Mouse (Mus musculus) embryonic facial prominence, embryonic 13.5 days (tissue): ENCODE measurements around the gene Bola1. TPM values are rescaled to one million over a fixed set of nuclear protein-coding genes. Genes with fewer than 3 reads are reported as not detected.
A peak's percentile ranks its signal among the peaks of the same experiment; 100 is the strongest.
"Not testable (repeated sequence)": the region's sequence is repeated elsewhere in the genome, so short reads cannot be mapped to it uniquely, and the experiment has no call there.

Experiments used
- ATAC-seq: fragments of 200-750 bp; cut with Nextera tagmentation; 2 replicates; pipeline ENCODE4 v1.8.0; 2017; ENCODE audit warnings: low read depth; ENCODE audit not compliant: insufficient number of reproducible peaks, insufficient read depth, low FRiP score, low TSS enrichment
- H3K27ac ChIP-seq: fragments of 300-500 bp; sonication (generic); 2 replicates; pipeline ENCODE4 v1.5.1; 2015; ENCODE audit warnings: moderate library complexity, mild to moderate bottlenecking, inconsistent platforms
- H3K27me3 ChIP-seq: fragments of 300-500 bp; sonication (generic); 2 replicates; pipeline ENCODE4 v1.6.1; 2015; ENCODE audit warnings: mild to moderate bottlenecking, inconsistent platforms
- H3K36me3 ChIP-seq: fragments of 300-500 bp; sonication (generic); 2 replicates; pipeline ENCODE4 v1.6.1; 2015; ENCODE audit warnings: mild to moderate bottlenecking, inconsistent platforms
- H3K4me1 ChIP-seq: fragments of 300-500 bp; sonication (generic); 2 replicates; pipeline ENCODE4 v1.6.1; 2015; ENCODE audit warnings: inconsistent platforms
- H3K4me2 ChIP-seq: fragments of 300-500 bp; sonication (generic); 2 replicates; pipeline ENCODE4 v1.6.1; 2015; ENCODE audit warnings: moderate library complexity, mild to moderate bottlenecking, inconsistent platforms
- H3K4me3 ChIP-seq: fragments of 300-500 bp; sonication (generic); 2 replicates; pipeline ENCODE4 v1.5.1; 2015; ENCODE audit warnings: mild to moderate bottlenecking, inconsistent platforms
- H3K9ac ChIP-seq: fragments of 300-500 bp; sonication (generic); 2 replicates; pipeline ENCODE4 v1.6.1; 2015; ENCODE audit warnings: mild to moderate bottlenecking, inconsistent platforms
- H3K9me3 ChIP-seq: fragments of 300-500 bp; sonication (generic); 2 replicates; pipeline ENCODE4 v1.6.1; 2016; ENCODE audit warnings: inconsistent platforms
- WGBS: fragments of 180-500 bp; shearing (Covaris S2); methylation state at CpG from one replicate; pipeline ENCODE4 v1.1.7; 2015; ENCODE audit warnings: mixed read lengths; 5-methylcytosine and 5-hydroxymethylcytosine counted together
- polyA plus RNA-seq: library from polyadenylated mRNA; unstranded; fragments of >200 nt; fragmentation: Nextera tagmentation; extraction: Ambion mirVana; gene quantifications from 2 replicates; pipeline ENCODE4 v1.2.1, GENCODE M21; 2015

Gene Bola1
- polyA plus RNA-seq, 1 experiment from 2014 or later, result 55.0 TPM

DNA sequence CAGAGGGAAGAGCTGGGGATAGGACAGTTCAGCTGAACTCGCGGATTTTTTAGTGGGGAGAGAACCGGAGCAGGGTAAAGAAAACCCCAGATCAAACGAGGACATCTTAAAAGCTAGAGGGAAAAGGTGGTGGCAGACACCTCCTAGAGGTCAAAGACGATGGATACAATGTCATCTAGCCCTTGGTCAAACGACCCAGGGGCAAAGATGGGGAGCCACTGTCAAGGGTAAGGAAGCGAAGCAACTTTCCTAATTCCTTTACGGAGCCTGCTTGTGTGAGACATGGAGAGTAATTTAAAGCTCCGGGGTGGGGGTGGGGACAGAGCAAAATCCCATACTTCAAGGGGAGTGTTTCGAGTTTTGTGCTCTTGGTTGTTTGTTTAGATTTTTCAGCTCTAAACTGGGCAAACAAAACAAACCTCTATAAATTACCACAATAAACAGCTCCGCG lies 293 bp downstream of the Bola1 start:
- peak overlapping the region; percentile 99 for H3K27ac ChIP-seq
- WGBS, result 0% methylated on average over 12 of the region's 12 CpGs
- no peaks in the 10 kb centered on the region for H3K9me3 ChIP-seq
- H3K4me3 ChIP-seq, result peak overlapping the region; percentile 62
- peaks cover 31% of the 10 kb centered on the region for H3K4me1 ChIP-seq
- H3K4me2 ChIP-seq, result peak overlapping the region; percentile 86
- peak overlapping the region; percentile 91 for H3K9ac ChIP-seq
- no peaks in the 10 kb centered on the region for H3K27me3 ChIP-seq
- no peak for ATAC-seq
- H3K36me3 ChIP-seq, result no peaks in the 10 kb centered on the region

DNA sequence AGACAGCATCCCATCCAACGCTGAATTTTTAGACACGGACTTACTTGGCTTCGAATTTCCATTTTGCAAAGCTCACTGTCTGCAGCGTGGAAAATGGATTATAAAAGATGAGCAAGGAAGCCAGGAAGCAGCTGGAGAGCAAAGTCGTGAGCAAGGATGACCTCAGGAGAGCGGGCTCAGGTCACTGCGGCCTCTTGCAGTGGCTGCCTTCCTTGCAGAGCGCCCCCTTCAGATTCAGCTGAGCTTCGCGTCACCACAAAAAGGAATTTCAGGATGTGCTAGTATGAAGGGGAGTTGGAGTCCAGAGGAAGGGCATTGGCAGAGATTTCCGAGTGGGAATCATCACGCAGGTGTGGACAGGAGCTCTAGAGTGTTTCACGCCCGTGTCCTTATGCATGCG lies 10.3 kb downstream of the Bola1 start:
- 0 out of 2 replicates have a peak overlapping the region, but pooled peaks have one; percentile 27 for H3K9ac ChIP-seq
- WGBS, result 19% methylated on average over 15 of the region's 15 CpGs
- no peak overlapping the region for H3K4me3 ChIP-seq
- no peak overlapping the region for H3K27ac ChIP-seq
- H3K4me1 ChIP-seq, result no peaks in the 10 kb centered on the region
- no peaks in the 10 kb centered on the region for H3K9me3 ChIP-seq
- H3K4me2 ChIP-seq, result no peak overlapping the region
- H3K27me3 ChIP-seq, result no peaks in the 10 kb centered on the region
- H3K36me3 ChIP-seq, result no peaks in the 10 kb centered on the region
- ATAC-seq, result no peak

DNA sequence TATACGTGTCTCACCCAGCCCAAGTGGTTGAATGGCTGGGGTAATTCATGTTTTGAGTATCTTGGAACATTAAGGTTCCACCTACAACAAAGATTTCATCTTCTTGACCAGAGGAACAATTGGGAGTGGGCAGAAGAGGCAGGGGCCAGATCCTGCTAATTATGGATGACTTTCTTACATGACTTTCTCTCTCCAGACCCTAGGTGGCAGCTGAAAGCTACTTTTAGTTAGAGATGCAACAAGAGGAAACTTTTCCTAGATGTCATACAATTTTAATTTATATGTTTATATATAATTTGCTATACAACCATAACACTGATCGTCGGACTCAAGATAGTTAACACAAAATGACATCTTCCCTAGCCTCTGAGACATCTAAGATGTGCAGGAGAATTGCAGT lies 11.7 kb downstream of the Bola1 start:
- H3K4me1 ChIP-seq, result no peaks in the 10 kb centered on the region
- no peak overlapping the region for H3K4me2 ChIP-seq
- H3K27ac ChIP-seq, result no peak overlapping the region
- 83% methylated on average over 3 of the region's 3 CpGs for WGBS
- no peak overlapping the region for H3K4me3 ChIP-seq
- H3K9ac ChIP-seq, result no peak overlapping the region
- H3K36me3 ChIP-seq, result no peaks in the 10 kb centered on the region
- no peak for ATAC-seq
- H3K27me3 ChIP-seq, result no peaks in the 10 kb centered on the region
- no peaks in the 10 kb centered on the region for H3K9me3 ChIP-seq

DNA sequence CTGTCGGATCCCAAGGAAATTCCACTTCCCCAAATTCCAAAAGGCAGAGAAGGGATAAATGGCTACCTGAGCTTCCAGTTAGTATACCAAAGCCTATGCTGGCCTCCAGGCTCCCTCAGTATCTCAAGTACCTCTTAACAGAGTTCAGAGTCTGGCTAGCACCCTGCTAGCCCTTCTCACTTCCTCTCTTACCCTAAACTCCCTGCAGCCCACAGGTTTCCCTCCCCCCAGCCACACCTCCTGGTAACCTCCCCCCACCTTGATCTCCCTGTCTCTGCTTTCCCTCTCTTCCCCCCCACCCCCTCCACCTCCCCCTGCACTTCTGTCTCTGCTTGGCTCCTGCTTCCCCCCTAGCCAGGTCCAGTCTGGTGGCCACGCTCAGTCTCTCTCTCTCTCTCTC lies 19.8 kb downstream of the Bola1 start:
- no peak overlapping the region for H3K4me2 ChIP-seq
- H3K9me3 ChIP-seq, result no peaks in the 10 kb centered on the region
- H3K27ac ChIP-seq, result no peak overlapping the region
- H3K36me3 ChIP-seq, result peaks cover 6% of the 10 kb centered on the region; the same call in 1 of the 2 replicates
- no peak overlapping the region for H3K4me3 ChIP-seq
- WGBS, result 60% methylated on average over 2 of the region's 2 CpGs
- H3K9ac ChIP-seq, result no peak overlapping the region
- no peak for ATAC-seq
- H3K4me1 ChIP-seq, result peaks cover 16% of the 10 kb centered on the region
- H3K27me3 ChIP-seq, result no peaks in the 10 kb centered on the region

DNA sequence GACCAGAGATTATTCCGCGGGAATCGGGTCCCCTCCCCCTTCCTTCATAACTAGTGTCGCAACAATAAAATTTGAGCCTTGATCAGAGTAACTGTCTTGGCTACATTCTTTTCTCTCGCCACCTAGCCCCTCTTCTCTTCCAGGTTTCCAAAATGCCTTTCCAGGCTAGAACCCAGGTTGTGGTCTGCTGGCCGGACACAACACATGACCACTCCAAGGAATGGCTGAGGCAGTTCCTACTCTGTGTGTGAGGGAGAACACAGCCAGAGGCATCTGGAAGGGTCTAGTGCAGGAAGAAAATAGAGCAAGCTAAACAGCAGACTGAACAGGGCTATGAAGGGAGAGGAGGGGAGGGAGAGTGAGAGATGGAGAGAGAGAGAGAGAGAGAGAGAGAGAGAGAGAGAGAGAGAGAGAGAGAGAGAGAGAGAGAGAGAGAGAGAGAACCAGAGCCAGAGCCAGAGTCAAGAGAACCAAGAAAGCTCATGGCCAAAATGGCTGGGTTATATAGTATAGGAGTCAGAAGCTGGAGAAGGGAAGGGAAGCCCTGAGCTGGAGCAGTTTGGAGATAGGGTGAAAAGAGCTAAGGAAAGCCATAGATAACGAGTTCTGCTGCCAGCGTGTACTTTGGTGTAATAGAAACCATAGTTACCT lies 20.8 kb downstream of the Bola1 start:
- Histone ChIP-seq H3K4me2 (peak overlapping the region; percentile 96), H3K4me1 (peaks cover 16% of the 10 kb centered on the region)
- H3K9me3 ChIP-seq, H3K27me3 ChIP-seq, H3K4me3 ChIP-seq, H3K9ac ChIP-seq, H3K27ac ChIP-seq, ATAC-seq, H3K36me3 ChIP-seq: not testable (repeated sequence)
- 20% methylated on average over 8 of the region's 8 CpGs for WGBS

DNA sequence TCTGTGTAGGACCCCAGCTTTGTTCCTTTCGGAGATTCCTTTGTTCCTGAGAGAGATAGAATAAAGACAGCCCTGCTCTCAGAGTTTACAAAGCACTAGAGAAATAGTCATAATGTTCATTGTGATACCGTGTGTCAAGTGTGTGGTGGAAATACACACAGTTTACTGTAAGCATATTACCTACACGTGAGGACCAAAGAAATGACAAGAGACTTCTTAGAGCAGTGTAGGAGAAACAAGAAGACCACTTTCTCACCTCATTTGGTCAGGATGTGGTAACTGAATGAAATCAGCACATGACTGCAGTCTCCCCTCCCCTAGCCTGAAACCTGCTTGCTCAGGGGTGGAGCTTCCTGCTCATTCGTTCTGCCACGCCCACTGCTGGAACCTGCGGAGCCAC lies 21.3 kb downstream of the Bola1 start:
- ATAC-seq, result no peak
- Histone ChIP-seq H3K27me3 (no peaks in the 10 kb centered on the region), H3K27ac (0 out of 2 replicates have a peak overlapping the region, but pooled peaks have one; percentile 57), H3K4me2 (peak overlapping the region; percentile 96), H3K4me3 (peak overlapping the region; percentile 63), H3K36me3 (peaks cover 9% of the 10 kb centered on the region; the same call in 1 of the 2 replicates), H3K9me3 (no peaks in the 10 kb centered on the region), H3K9ac (peak overlapping the region; percentile 59; the same call in 1 of the 2 replicates), H3K4me1 (peaks cover 16% of the 10 kb centered on the region)
- 3% methylated on average over 6 of the region's 6 CpGs for WGBS

DNA sequence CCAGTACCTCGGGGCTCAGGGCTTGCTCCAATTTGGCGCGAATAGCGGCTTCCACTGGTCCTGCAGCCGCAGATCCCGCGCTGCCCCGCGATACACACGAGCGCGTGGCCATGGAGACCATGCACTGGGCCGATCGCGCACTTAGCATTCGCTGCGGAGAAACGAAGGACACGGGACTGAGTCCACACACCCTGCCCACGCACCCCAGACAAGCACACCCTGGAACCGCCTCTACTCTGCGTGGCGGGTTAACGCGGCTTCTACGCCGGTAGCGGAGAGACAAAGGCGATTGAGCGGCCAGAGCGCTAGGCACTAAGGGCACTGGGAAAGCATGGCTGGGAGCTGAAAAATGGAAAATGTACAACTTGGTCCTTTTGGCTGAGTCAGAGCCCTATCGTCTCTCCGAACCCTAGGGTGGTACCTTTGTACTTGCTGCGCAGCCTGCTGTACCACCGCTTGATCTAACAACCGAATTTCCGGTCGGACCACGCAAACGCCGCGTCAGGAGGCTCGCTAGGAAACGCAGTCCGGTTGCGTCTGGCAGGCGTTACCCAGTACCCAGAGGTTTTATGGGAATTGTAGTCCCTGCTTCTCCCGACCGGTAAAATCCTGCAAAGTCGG lies 22.3 kb downstream of the Bola1 start:
- H3K9ac ChIP-seq, result peak overlapping the region; percentile 88
- H3K4me2 ChIP-seq, result peak overlapping the region; percentile 96
- H3K36me3 ChIP-seq, result peaks cover 9% of the 10 kb centered on the region; the same call in 1 of the 2 replicates
- peaks cover 19% of the 10 kb centered on the region for H3K4me1 ChIP-seq
- WGBS, result under 1% methylated on average over 50 of the region's 50 CpGs
- H3K27ac ChIP-seq, result peak overlapping the region; percentile 96
- peak; percentile 89 for ATAC-seq
- H3K9me3 ChIP-seq, result no peaks in the 10 kb centered on the region
- H3K4me3 ChIP-seq, result peak overlapping the region; percentile 63
- no peaks in the 10 kb centered on the region for H3K27me3 ChIP-seq

DNA sequence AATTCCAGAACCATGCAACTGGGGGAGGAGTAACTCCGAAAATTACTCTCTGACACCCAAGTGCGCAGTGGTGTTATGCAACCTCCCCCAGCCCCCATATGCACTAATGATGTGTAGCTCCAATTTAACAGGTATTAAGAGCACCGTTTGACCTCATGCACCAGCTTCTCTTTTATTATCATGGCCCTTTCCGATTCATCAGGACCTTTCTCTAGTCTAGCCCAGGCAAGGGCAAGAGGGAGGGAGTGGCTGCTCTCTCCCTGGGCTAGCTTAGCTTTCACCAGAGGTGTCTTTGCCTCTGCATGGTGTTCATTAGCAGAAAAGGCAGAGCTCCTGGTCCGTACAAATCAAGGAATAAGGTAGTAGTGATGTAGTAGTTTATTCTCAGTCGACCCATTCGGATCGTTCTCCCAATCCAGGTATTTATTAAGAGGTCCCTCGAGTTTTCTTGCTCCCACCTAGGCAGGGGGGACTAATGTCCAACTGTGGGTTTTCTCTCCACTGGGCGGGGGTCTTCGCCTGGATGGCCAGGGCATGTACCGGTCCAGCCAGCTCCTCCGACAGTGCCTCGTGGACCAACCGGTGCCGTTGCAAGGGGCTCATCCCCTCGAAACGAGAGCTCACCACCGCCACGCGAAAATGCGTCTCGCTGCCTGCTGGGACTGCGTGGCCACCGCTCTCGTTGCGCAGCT lies 22.9 kb downstream of the Bola1 start:
- Histone ChIP-seq H3K27me3 (no peaks in the 10 kb centered on the region), H3K36me3 (peaks cover 9% of the 10 kb centered on the region; the same call in 1 of the 2 replicates), H3K4me2 (peak overlapping the region; percentile 96), H3K9me3 (no peaks in the 10 kb centered on the region), H3K9ac (peak overlapping the region; percentile 88), H3K4me1 (peaks cover 19% of the 10 kb centered on the region), H3K27ac (peak overlapping the region; percentile 96), H3K4me3 (peak overlapping the region; percentile 63)
- WGBS, result 17% methylated on average over 27 of the region's 27 CpGs
- no peak; the same call in 1 of the 2 replicates for ATAC-seq

DNA sequence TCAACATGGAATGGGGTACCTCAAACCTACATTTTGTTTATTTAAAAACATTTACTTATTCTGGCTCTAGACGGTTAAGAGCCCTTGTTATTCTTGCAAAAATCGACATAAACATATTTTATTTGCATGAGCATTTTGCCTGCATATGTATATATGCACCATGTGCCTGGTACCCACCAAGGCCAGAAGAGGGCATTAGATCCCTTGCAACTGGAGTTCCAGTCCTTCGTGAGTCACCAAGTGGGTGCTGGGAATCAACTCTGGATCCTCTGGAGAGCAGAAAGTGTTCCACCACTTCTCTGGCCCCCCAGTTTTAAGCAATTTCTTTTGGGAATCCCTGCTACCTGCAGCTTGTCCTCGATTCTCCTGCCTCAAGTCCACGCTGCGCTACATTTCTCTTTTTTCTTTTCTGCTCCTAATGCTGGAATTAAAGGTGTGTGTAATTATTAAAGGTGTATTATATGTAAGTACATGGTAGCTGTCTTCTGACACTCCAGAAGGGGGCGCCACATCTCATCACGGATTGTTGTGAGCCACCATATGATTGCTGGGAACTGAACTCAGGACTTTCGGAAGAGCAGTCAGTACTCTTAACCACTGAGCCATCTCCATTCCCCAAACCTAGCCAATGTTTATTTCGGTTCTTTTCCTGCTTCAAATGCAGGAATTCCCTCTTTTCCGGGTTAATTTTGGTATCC lies 23.7 kb downstream of the Bola1 start:
- peaks cover 9% of the 10 kb centered on the region; the same call in 1 of the 2 replicates for H3K36me3 ChIP-seq
- WGBS, result 90% methylated on average over 11 of the region's 11 CpGs
- no peak overlapping the region for H3K27ac ChIP-seq
- no peaks in the 10 kb centered on the region for H3K9me3 ChIP-seq
- no peak overlapping the region for H3K4me3 ChIP-seq
- ATAC-seq, result no peak
- peaks cover 19% of the 10 kb centered on the region for H3K4me1 ChIP-seq
- H3K9ac ChIP-seq, result no peak overlapping the region
- H3K27me3 ChIP-seq, result no peaks in the 10 kb centered on the region
- peak overlapping the region; percentile 96; the same call in 1 of the 2 replicates for H3K4me2 ChIP-seq

DNA sequence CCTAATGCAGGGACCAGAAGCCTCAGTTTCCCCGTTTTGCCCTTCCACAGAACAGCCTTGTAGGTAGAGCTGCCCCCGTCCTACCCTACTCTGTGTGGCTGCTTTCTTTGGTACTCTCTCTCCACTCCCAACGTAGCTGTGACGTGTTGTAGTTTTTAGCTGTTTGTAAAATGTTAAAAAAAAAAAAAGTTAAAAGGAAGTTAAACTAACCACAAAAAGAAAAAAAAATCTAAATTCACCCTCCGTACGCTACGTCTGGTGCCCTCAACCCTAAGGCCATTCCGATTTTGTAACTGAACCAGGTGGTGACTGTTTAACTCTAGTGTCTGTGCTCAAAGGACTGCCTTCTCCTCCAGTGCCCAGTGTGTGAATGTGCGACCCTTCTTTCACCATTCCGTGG lies 24.5 kb downstream of the Bola1 start:
- 75% methylated on average over 10 of the region's 10 CpGs for whole genome bisulfite sequencing
- Histone ChIP-seq H3K4me1 (peaks cover 19% of the 10 kb centered on the region), H3K27me3 (no peaks in the 10 kb centered on the region), H3K4me3 (no peak overlapping the region), H3K9ac (no peak overlapping the region), H3K36me3 (peaks cover 17% of the 10 kb centered on the region), H3K27ac (no peak overlapping the region), H3K9me3 (no peaks in the 10 kb centered on the region), H3K4me2 (no peak overlapping the region)
- ATAC-seq, result no peak

DNA sequence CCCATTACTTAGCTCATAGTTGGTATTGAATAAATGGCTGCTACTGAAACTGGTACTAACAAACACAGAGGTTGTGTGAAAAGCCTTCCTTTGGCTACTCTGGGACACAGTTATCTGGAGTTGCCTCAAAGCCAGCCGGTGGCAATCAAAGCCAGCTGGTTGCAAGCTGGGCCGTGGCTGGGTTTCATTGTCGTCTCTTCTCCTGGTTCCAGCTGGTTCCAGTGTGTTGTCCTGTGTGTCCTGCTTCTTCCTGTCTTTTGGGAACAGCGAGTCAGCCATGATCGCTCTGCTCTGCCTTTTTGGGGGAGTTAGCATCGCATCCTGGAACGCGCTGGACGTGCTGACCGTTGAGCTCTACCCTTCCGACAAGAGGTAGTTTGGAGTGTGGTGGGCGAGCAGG lies 26.5 kb downstream of the Bola1 start:
- Histone ChIP-seq H3K4me1 (peaks cover 16% of the 10 kb centered on the region), H3K4me2 (peak overlapping the region; percentile 12; the same call in 1 of the 2 replicates), H3K27me3 (no peaks in the 10 kb centered on the region), H3K9ac (no peak overlapping the region), H3K9me3 (no peaks in the 10 kb centered on the region), H3K27ac (0 out of 2 replicates have a peak overlapping the region, but pooled peaks have one; percentile 16), H3K4me3 (no peak overlapping the region), H3K36me3 (peaks cover 27% of the 10 kb centered on the region)
- no peak for ATAC-seq
- 41% methylated on average over 12 of the region's 12 CpGs for WGBS
